Mouse (Mus musculus): ENCODE data around the gene Icmt.

Icmt gene

DNA sequence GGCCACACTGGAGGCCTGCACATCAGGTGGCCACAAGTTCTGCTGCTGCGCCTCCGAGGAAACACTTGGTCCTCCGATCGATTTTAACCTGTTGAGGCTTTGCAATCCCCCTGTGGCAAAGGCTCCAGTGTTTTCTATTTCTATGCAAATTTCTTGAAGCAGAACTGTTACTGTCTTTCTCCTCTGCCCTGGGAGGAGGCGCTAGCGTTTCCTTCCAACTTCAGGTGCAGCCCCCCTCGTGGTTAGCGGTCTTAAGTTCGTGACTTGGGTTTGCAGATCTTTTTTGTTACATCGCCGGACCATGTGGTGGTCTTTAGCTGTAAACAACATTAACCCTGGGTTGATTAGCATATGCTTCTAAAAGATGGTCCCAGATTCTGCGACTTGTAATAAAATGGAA lies 36.6 kb downstream of the Icmt start:
- no peak for TF ChIP-seq GATA4 (IDR thresholded peaks at IDR 0.05; ENCODE audit: insufficient replicate concordance, low read length)

DNA sequence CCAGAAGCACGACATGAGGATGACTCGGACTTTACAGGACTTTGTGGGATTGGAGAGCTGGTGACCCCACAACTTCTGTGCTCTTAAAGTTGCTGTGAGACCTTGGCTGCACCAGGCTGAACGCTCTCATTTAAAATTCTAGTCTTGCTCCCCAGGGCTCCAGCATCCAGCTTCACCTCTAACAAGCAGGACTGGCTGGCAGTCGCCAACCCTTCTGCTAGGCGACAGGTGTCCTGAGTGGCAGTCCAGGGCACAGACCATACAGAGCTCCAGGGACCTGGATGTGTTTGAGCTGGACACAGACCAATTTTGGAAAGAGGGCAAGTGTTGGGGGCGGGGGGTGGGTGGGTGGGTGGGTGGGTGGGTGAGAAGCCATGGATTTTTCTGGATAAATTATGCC lies 40.7 kb downstream of the Icmt start:
- no peak for TF ChIP-seq GATA4 (IDR thresholded peaks at IDR 0.05; ENCODE audit: insufficient replicate concordance, low read length)

DNA sequence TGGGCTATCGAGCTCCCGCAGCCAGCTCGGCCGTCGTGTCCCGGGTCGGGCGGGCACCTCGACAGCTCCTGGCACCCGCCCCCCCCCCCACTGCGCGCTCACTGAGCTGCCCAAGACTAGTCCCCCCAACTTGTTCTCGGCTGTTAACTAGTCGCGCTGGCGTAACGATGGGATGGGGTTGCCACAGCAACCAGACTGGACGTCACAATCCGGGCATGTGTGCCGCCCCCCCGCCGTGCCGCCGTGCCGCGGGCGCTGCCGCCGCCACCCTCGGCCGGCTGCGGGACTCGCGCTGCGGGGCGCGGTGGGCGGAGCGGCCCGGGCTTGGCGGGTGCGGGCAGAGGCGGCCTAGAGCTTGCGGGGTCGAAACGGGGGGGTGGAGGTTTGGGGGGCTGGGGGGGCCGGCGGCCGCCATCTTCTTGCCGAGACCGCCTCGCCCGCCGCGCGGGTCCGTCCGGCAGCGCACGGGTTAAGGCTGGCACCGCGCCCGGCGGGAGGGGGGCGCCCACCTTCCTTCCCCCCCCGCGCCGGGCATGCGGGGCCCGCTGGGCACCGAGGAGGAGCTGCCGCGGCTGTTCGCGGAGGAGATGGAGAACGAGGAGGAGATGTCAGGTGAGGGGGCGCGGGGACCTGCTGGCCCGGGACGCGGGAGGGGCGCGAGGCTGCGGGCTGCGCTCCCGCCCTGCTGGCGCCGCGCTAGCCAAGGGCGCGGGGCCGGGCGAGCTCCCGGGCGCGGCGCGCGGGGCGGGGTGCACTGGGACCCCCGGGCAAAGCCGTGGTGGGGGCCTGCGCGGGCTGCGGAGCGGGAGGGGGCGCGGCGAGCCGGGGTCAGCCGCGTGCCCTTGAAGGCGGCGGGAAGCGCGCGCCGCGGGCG lies 41.6 kb downstream of the Icmt start, which contains the start of gene Chd5:
TSS of gene Chd5 (plus strand) at position 233 of the 874 bp plus-strand sequence.
- TF ChIP-seq GATA4 (IDR thresholded peaks at IDR 0.05; ENCODE audit: insufficient replicate concordance, low read length) = no peak

DNA sequence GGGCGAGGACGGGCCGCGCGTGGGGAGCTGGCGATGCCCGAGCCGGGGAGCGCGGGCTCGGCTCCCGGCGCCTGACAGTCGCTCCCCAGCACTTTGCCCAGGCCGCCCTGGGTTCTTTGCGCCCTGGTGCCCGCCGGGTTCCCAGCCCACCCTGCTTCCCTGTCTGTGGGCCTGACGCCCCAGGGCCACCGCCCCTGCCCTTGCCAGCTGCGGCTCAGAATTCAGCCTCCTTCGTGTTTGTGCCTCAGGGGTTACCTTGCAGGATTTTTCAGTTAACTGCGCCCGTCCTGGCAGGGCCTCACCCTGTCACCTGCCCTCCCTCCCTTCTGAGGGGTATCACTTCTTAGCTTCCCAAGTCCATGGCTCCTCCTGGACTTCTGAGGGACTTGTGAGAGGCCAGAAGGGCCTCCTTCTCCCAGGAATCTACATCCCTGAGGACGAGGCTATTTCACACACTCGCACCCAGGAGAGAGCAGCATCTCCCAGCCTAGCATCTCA lies 42.3 kb downstream of the Icmt start:
- TF ChIP-seq GATA4 (IDR thresholded peaks at IDR 0.05; ENCODE audit: insufficient replicate concordance, low read length) = no peak

DNA sequence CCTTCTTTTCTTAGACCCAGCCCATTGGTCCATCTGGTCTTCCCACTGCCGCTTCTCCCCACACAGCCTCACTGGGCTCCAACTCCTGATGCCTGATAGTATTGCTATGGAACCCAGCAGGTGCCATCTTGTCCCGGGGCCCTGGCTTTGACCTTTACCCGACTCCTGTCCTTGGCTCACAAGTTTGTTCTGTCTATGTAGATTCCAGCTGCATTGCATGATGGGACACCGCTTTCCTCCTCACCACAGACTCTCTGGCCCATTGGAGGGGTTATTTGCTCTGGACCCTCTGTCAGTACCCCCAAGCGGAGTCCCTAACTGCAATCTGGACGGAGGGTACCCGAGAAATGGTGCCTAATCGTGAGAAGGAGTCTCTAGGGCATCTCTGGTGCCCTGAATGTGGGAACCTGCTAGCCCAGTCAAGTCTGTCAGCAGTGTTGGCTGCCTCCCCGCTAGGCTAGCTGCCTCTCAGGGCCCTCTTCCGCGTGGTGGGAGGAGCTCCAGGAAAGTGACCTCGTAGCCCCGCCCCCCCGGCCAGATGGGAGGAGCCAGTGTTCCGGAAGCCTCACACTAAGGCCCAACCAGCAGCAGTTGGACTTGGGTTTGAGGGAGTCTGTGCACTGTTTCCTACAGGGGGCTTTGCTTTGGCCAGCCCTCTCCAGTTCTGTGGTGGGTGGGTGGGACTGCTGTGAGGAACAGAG lies 43.7 kb downstream of the Icmt start:
- no peak for TF ChIP-seq GATA4 (IDR thresholded peaks at IDR 0.05; ENCODE audit: insufficient replicate concordance, low read length)

DNA sequence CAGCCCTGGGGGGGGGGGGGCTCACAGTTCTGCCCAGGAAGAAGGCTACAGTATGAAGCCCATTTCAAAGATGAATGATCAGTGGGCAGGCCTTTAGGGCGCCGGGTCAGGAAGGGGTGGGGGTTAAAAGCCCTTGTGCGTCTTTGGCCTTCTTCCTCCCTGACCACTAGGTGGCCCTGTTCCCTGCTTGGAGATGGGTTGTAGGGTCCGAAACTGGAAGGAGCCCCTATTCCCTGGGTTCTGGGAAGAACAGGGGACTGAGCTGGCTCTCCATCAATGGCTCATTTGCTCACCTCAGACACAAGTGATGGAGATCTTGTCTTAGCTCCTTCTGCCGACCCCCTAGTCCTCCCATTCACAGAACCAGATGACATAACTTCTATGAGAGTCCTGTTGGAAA lies 46.3 kb downstream of the Icmt start:
- TF ChIP-seq GATA4 (IDR thresholded peaks at IDR 0.05; ENCODE audit: insufficient replicate concordance, low read length) = no peak

DNA sequence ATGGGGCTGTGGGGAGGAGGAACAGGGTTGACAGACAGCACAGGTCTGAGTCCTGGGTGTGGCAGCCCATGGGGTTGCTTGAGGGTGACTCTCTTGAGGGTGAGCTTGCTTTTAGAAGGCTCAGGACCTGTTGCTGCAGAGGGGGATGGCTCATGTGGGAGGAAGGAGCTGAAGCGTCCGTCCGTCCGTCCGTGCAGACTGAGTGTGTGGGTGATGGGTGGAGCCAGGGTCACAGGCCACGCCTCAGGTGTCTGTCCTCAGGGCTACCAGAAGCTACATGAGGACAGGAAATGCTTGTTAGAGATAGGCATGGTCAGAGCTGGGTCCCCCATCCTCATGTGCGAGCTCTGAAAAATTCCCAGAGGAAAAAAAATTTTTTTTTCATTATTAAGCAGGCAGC lies 47.6 kb downstream of the Icmt start:
- TF ChIP-seq GATA4 (IDR thresholded peaks at IDR 0.05; ENCODE audit: insufficient replicate concordance, low read length) = no peak

DNA sequence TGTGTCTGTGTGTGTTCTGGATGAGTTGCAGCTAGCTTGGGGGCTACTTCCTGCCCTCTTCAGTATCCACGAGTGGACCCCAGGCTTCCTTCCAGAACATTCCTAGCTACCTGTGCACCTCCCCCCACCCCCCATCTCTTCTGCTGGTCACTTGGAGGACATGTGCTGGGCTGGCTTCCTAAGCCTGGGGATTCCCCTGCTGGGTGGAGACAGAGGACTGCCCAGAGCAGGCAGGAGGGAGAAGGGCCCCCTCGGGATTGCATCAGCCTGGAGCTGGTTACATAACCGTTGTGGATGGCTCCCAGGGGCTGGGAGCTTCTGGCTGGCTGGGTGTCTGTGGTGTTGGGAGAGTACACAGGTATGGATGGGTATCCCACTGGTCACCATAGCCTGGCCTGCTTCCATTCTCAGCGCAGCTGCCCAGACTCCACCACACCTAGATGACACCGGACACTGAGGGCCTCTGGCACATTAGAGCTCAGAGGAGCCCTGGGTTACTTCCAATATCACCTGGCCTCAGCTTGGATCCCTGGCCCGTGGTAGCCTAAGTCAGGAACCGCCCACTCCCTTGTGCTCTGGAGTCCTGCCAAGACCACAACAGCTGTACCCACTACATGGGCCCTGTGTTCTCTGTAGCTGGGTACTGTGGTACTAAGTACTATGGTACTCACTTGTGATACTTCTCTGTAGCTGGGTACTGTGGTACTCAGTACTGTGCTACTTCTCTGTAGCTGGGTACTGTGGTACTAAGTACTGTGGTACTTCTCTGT lies 48.3 kb downstream of the Icmt start:
- no peak for TF ChIP-seq GATA4 (IDR thresholded peaks at IDR 0.05; ENCODE audit: insufficient replicate concordance, low read length)

DNA sequence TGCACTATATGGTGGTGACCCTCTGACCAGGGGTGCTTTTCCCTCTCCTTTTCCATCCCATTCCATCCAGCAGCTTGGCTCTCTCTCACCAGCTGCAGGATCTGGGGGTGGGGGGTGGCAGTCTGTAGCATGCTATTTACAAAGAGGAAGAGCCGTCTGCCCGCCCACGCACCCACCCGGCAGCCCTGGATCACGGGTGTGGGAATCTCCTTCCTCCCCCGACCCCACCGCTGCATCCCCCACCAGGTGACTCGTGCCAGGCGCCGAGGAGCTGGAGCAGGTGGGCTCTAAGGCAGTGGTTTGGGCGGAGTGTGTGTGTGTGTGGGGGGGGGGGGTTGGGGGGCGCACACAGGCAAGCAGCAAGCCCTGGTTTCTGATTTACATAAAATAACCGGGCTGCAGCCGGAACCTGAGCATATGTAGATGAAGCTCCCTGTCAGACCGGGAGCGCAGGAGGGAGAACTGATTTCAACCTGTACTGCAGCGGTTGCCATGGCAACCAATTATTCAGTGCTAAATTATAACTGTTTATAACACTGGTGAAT lies 52.9 kb downstream of the Icmt start:
- no peak for TF ChIP-seq GATA4 (IDR thresholded peaks at IDR 0.05; ENCODE audit: insufficient replicate concordance, low read length)

DNA sequence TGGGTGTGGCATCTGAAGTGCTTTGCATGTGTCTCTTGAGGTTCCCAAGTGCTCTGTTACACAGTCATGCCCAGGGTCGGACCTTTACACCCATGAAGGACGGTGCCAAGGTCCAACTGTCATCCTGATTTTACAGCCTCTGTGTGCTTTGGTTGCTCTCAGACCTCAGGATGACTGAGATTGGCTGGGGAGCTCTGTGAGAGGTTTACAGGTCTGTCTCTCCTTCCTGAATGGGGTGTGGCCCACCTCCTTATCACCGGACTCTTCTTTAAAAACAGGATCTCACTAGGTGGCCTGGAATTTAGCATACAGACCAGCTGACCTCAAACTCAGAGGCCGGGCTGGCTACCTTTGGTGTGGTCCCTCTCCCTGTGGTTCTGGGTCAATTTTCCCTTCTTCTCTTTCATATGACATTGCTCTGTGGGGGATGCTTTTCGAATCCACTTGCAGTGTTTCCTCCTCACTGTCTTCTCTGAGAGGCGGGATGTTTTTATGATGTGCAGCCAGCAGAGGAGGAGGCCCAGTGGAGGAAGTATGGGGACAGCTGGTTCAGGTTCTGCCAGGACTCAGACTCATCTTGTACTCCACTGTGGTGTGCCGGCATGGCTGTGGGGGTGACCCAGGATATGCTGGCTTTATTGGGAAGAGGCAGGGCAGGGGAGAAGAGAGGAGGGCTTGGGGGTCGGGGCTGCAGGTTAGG lies 53.8 kb downstream of the Icmt start:
- no peak for TF ChIP-seq GATA4 (IDR thresholded peaks at IDR 0.05; ENCODE audit: insufficient replicate concordance, low read length)

DNA sequence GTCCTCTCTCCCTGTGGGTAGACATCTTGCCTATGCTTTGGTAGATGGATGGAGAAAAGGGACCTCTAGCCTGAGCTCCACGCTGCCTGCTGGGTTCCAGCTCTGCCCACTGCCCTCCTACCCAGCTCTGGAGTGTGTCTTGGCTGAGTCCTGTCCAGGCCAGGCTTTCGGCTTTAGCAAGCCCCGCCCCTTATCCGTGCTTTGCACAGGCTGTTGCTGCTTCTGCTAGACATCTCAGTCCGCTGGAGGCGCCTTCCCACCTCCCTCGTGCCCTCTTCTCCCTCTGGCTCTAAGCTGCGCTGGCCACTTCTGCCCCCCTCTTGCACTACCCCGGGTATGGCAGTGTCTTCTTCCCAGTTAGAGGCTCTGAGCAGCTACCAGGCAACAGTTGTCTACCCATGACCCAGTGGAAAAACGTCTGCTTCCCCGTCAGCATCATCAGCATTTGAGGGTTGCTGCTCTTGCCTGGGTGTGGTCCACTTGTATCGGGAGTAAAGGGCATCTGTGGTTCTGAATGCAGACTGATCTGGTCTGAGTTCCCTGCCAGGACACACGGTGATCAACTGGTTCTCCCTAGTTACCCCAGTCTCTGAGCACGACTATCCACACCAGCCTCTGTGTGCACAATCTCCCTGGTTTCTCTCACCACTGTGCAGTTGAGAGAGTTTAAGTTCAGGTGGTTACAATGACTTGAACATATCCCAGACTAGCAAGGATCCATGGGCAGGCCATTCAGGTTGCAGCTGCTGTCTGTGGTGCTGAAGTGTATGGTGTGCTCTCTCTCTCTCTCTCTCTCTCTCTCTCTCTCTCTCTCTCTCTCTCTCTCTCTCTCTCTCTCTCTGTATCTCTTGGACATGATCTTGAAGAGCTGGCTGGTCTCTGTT lies 54.6 kb downstream of the Icmt start:
- TF ChIP-seq GATA4 (IDR thresholded peaks at IDR 0.05; ENCODE audit: insufficient replicate concordance, low read length) = no peak

DNA sequence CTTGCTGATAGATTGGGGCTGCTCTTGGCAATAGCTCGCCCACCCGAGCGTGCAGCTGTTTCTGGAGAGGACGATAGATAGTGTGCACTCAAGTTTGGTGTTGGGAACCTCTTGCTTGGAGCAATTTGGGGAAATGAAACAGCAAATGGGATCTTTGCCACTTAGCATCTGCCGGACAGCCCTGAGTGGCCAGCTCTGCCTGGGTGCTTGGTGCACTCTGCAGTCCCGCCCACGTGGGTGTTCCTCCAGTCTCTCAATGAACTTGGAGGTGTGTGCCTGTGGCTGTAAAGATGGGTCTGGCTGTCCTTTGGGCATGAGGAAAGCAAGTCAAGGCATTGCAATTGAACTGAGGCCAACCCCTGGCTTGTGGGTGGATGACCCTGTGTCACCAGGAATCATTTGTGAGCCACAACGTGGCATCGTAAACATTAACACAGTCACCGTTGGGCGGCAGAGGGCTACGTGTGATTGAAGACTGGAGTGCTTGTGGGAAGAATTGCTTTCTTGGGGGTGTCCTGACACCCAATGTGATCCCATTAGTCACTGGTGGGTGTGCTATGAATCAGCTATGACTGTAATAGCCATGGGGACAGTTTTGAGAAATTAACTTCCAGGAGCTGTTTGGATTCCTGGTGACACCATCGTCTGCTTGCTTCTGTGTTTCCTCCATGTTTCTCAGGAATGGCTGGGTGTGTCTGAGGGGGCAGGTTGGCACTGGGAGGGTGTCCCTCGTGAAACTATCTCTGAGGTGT lies 57.0 kb downstream of the Icmt start:
- TF ChIP-seq GATA4 (IDR thresholded peaks at IDR 0.05; ENCODE audit: insufficient replicate concordance, low read length) = no peak

DNA sequence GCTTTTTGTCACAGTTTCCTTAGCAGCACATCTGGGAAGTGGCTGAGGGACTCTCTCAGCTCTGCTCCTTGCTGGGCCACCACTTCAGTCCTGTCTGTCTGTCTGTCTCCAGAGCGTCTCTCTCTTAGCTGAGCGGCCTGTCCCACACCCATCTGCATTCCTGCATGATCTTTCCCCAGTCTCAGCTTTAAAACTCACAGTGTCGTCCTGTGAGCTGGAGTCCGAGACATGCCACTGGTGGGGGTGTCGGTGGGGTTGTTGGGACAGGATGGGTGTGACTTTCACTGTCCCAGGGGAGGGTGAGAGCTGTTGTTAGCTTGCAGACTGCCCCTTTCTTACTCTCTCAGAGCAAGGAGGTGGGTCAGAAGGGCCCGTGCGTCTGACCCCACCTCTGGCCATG lies 58.6 kb downstream of the Icmt start:
- no peak for TF ChIP-seq GATA4 (IDR thresholded peaks at IDR 0.05; ENCODE audit: insufficient replicate concordance, low read length)
